Mouse (Mus musculus) bone marrow, adult 2 months (tissue): Measurements from ENCODE around the gene Phgr1.

Source experiments
- CTCF ChIP-seq: fragments of 200-500 bp; IDR thresholded peaks from 2 replicates; pipeline ENCODE4 v1.5.1; 2011; ENCODE audit warnings: low read length, control low read depth; ENCODE audit not compliant: control insufficient read depth, insufficient read depth
- POLR2A ChIP-seq: fragments of 200-500 bp; IDR thresholded peaks from 2 replicates; pipeline ENCODE4 v1.6.1; 2011; ENCODE audit warnings: low read depth, mild to moderate bottlenecking, control low read depth, low read length, borderline replicate concordance; ENCODE audit not compliant: control insufficient read depth

GRCm38 (mm10) chr2:118747301-118747960, 25.1 kb upstream of the Phgr1 start:
- TF ChIP-seq CTCF (no peak), POLR2A (no peak)
